Mouse (Mus musculus) heart, postnatal 36 days (tissue): ENCODE results near the gene Olfr1368. TPM values are rescaled to one million over a fixed set of nuclear protein-coding genes. Genes with fewer than 3 reads are reported as not detected.

Experiments used
- DNase-seq, 2 experiments: peaks; one replicate each; pipeline ENCODE4 v3.0.0; 2021 to 2022
- intact Hi-C: fragments of 180-260 bp; cut with DNase I; formaldehyde crosslinking; loops from one replicate; pipeline ENCODE4 v1.15.1; 2025
- total RNA-seq, 2 experiments: library from RNA; stranded (reverse); gene quantifications; 2 replicates each; pipeline ENCODE4 v1.2.3; 2021

Olfr1368 gene
- not detected for total RNA-seq

DNA sequence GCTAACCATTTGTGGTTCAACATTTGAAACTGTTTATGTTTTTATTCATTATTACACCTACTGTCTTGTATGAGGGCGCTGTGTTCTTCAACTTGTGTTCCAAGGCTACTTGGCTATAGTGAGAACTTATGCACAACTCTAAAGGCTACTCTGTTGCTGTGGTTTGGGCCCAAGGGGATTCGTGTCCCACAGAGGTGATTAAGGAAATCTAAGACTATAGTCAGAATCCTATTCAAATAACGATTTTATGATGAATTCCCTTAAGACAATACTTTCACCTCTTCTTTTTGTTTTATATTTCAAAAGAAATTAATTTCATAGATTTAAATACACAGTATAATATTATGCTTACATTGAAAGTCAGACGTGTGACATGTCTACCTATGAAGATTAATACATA is at the start of gene Olfr1368:
TSS of gene Olfr1368 (minus strand) at position 101 of the 400 bp plus-strand sequence.
- intact Hi-C loops: loop anchor here (10.0 kb wide), 1 partner anchor 111 kb away; no protein-coding TSS in a partner anchor

DNA sequence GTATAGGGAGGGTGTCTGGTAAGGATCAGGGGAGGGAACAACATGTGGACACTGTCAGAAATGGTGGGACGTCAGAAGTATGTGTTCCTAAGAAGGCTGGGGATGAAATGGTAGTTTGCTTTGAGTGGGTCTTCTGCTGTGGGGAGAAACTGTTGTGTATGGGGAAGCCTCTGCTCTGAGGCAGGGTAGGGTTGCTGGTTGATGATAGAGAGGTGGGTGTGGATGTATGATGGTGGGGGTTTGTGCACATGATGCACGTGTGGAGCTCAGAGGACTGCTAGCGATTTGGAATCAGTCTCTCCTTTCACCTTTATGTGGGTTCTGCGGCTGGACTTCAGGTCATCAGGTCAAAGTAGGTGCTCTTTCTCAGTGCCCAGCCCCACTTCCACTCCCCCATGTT is 39.9 kb upstream of the Olfr1368 start:
- no peak for DNase-seq
- intact Hi-C loops: no loop called here

More for the DNA sequence above, at the start of gene Olfr1368:
- no peak for DNase-seq

DNA sequence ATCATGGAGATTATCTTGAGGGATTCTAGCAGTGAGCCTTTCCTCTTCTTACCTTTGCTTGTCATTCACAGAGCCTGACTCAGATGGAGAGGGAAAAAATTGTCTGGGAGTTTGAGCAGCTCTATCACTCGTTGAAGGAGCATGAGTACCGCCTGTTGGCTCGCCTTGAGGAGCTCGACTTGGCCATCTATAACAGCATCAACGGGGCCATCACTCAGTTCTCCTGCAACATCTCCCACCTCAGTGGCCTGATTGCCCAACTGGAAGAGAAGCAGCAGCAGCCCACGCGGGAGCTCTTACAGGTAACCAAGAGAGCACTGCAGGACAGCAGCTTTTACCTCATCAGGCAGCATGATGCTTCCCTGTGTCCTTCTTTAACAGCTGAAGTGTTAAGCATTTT is 38.0 kb upstream of the Olfr1368 start:
- intact Hi-C loops: loop anchor here (5.0 kb wide), 1 partner anchor 144 kb away; no protein-coding TSS in a partner anchor
- no peak for DNase-seq

DNA sequence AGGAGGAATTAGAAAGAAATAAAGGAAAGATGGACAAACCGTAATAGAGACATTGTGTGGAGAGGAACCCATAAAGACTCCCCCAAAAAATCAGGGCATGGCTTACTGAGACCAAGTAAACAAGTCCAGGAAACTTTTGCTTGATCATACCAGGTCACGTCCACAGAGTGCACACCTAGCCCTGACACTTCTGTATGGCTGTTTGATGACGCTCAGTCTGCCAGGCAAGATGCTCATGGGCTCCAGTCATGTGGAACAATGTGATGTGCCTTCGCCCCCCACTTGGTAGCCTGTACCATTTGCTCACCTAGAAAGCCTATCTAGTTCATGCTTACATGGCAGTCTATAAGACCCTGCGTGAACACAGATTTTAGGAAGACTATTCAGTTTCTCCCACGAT is 37.4 kb upstream of the Olfr1368 start:
- intact Hi-C loops: loop anchor here (5.0 kb wide), 1 partner anchor 144 kb away; no protein-coding TSS in a partner anchor
- no peak for DNase-seq

DNA sequence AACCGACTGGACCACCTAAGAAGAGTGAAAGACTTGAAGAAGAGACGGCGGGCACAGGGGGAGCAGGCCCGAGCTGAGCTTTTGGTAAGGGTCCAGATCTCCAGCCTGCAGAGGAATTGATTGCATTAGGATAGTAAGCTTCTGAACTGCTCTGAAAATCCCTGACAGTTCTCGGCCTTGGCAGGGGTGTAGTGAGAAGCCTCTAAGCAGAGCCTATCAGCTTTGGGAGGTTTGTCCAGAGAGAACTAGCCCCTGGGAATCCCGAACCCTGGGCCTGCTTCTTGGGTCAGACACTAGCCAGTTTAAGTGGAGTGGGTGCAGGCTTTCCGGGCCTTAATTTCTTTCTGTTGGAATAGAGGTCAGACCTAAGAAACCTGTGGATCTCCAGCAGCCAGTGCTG is 36.3 kb upstream of the Olfr1368 start:
- no peak for DNase-seq
- intact Hi-C loops: loop anchor here (5.0 kb wide), 1 partner anchor 145 kb away; no protein-coding TSS in a partner anchor

DNA sequence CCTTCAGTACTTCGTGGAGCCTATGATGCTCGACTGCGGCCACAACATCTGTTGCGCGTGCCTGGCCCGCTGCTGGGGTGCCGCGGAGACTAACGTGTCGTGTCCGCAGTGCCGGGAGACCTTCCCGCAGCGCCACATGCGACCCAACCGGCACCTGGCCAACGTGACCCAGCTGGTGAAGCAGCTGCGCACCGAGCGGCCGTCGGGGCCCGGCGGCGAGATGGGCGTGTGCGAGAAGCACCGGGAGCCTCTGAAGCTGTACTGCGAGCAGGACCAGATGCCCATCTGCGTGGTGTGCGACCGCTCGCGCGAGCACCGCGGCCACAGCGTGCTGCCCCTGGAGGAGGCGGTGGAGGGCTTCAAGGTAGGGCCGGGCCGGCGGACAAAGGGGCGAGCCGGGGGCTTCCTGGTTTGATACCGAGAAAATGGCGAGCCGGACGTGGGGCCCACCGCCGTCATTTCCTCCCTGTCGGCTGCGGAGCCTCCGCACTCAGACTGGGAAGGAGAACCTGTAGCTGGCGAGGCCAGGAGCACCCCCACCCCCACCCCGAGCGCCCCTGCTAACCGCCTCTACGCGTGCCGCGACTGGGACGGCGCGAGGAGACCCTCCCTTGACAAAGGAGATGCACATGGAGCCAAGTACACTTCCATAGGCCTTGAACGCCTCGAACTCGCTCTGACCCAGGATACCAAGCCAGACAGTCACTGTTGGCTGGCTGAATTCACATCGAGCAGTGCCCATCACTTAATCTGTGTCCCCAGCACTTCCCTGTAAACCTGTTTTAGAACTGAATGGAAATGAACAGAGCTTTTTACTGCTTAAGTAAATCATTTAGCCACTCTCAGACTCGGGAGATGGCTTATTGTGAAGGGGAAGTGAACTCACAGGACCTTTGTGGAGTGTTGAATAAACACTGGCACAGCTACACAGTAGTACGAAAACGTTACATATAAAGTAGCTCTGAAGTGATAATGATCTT is 35.2 kb upstream of the Olfr1368 start:
- DNase-seq: peak; percentile 57 to 62
- intact Hi-C loops: loop anchor here (1.0 to 5.0 kb wide), 2 partner anchors 19 to 146 kb away; no protein-coding TSS in a partner anchor

DNA sequence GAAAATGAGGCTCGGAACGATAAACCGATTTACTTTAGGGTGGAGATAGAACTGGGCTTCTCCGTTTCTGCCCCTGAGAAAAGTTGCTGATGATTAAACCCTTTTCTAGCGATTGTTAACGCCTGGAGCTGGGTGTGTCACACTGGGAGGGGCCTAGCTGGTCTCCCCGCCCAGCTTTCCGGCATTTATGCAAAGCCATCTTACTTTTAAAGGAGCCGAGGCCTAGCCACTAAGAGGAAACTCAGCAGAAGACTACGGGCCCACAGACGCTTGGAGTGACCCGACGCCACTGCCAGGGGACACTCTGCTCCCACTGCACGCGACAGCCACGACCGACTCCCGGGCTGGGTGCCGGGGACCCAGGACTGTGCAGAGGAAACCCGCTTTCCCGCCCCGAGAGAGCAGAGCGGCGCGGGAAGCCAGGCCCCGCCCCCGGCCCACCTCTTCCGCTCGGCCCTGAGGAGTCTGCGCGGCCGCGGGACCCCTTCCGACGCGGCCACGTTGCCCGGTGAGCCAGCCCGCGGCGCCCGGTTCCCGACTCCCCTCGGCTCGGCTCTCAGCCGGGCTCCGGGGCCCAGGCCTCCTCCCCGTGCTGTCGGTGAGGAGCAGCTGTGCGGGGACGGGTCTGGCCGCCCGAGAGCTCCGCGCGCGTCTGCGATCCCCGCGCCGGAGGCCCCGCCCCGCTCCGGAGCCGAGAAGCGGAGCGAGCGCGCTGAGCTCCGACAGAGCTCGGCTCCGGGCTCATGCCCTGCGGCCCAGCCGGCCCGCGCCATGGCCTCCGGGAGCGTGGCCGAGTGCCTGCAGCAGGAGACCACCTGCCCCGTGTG is 34.3 kb upstream of the Olfr1368 start:
- intact Hi-C loops: loop anchor here (1.0 to 5.0 kb wide), 2 partner anchors 20 to 147 kb away; no protein-coding TSS in a partner anchor
- DNase-seq: peak; percentile 87 to 96

DNA sequence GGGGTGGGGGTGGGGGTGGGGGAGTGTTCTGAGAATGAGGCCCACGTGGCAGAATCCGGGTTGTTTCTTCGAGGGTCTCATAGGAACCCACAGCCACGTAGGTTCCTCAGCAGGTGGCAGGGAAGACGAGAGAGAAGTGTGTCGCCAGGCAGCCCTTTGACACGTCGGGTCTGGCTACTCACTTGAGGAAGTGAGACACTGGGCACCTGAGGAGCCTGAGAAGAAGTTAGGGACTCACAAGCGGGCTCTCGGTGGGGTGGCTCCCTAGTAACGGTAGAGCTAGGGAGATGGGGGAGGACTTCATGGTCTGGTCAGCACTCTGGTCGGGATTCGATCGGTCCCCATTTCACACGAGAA is 33.7 kb upstream of the Olfr1368 start, which contains the start of gene Trim27:
TSS of gene Trim27 (plus strand) at position 79 of the 357 bp plus-strand sequence.
- intact Hi-C loops: no loop called here
- DNase-seq: no peak

DNA sequence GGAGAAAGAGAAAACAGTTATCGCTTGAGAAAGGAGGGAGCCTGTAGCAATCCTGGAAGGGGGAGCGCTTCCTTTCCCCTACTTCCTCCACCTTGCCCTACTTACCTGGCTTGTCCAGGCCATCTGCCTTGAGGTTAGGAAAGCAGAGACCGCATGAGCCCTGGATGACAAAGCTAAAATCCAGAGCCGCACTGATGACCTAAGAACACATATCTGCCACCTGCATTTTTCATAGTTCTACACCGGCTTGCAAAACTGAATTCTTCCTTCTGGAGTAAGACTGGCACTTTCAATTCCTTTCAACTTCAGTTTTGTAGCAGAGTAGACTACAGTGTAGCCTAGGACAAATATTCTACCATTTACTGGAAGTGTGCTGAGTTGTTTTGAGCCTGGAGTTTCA is 32.7 kb upstream of the Olfr1368 start:
- DNase-seq: no peak
- intact Hi-C loops: no loop called here

DNA sequence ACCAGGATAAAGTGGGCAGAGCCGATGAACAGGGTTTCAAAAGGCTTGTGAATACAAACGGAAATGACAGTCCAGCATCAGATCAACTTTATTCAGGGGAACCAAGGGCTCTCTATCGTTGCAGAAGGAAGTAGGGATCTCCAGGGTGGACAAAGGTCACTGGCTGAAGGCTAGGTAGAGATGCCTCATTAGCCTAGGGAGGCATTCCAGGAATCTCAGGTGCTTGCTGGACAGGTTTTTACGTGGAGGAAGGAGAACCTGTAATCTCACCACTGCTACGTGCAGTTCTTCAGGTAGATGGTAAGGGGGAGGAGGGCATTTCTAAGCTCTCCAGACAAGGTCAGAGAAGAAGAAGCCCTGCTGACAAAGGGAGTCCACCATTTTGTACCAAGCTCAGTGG is 32.0 kb upstream of the Olfr1368 start:
- DNase-seq: no peak
- intact Hi-C loops: no loop called here

DNA sequence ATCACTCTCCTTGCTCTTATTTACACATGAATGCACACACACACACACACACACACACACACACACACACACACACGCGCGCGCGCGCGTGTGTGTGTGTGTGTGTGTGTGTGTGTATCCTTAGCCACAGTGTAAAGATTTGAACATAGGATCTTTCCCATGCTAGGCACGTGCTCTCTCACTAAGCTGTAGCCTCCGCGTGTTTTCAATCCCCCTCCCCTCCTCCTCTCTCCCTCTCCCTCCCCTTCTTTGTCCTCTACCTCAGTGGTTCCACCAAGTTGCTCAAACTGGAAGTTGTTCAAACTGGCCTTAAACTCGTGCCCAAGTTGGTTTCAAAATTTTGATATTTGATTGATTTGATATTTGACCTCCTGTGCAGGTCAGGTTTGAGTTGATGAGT is 31.1 kb upstream of the Olfr1368 start:
- DNase-seq: no peak
- intact Hi-C loops: no loop called here

DNA sequence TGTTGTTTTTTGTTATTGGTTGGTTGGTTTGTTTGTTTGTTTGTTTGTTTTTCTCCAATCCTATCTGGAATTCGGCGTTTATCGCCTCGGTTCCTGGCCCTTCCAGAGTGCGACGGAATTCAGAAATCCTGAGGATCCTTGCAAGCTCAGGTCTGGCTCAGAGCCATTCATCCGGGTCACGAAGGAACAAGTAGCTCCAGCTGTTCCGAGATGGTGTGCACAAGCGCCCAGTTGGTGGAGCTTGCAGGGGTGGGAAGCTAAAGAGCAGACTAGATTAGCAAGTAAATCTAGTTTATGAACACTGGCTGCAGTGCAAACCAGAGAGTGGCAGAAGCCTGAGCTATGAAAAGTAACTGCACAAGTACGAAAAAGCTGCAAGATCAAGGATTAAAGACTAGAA is 27.4 kb upstream of the Olfr1368 start:
- intact Hi-C loops: loop anchor here (5.0 kb wide), 1 partner anchor 104 kb away; no protein-coding TSS in a partner anchor
- DNase-seq: peak; percentile 85 to 90

DNA sequence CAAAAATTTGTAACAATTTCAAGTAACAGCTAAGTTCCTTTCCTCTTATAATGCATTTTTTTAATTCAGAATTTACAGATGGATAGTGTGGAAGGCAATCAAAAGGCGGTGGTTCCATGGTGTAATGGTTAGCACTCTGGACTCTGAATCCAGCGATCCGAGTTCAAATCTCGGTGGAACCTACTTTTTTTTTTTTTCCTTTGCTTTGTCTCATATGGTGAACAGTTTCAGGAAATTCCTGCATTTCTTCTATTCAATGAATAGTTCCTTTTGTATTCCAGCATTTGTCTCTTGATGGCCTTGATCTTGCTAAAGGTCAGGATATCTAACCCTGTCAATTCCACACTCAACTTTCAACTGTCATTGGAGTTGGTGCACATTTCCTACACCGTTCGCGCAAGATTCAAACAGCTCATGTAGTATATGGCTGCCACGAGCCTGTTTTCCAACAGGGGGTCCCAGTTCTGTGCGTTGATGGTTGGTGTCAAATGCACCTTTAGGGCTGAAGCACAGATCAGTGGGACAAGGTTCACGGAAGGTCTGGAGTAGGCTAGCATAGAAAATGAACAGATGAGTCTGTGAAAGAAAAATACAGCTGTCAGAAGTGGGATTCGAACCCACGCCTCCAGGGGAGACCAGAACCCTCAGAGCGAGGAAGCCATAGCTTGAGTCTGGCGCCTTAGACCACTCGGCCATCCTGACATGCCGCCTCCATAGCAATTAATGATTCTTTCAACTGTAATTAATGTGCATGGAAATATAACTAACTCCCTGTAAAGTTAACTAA is 26.8 kb upstream of the Olfr1368 start:
- intact Hi-C loops: loop anchor here (5.0 kb wide), 1 partner anchor 105 kb away; no protein-coding TSS in a partner anchor
- peak; percentile 69 to 78 for DNase-seq

DNA sequence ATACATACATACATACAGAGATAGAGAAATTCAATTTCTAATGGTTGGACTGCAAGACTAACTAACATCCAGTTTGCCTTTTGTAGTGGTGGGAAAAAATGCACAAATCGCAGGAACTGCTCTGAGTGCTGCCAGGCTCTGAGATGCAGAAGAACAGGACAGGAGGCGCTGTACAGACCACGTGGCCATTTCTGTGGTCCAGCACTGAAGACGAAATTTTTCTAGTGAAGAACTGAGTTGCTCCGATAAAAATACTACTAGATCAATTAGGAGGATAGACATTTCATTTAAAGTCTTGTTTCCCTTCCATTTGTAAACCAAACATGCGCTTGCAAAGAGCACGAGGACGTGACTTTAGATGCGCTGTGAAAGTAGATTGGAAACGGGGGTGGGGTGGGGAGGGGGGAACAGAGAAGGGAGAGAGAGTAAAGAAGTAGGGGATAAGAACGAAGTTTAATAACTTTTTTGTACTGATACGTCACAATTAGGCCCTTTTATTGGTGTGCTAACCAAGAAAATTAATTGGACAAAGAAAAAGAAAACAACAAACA is 26.0 kb upstream of the Olfr1368 start:
- no peak for DNase-seq
- intact Hi-C loops: loop anchor here (5.0 kb wide), 1 partner anchor 106 kb away; no protein-coding TSS in a partner anchor

DNA sequence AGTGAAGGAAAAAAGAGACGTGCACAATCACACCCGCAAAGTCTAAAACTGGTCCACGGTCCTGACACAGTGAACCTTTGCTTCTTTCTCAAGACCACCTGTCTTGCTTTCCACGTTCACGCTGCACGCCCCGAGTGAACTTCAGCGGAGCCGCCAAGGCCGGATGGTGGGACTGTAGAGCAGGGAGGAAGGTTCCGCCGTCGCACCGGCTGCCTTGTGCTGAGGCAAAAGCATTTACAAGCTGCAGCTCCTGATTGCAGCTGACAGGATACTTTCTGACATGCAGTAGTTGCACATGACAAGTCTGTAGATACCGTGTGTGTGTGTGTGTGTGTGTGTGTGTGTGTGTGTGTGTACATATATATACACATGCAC is 25.5 kb upstream of the Olfr1368 start:
- intact Hi-C loops: loop anchor here (5.0 kb wide), 1 partner anchor 106 kb away; no protein-coding TSS in a partner anchor
- DNase-seq: peak in 1 of 2 experiments; percentile 11

DNA sequence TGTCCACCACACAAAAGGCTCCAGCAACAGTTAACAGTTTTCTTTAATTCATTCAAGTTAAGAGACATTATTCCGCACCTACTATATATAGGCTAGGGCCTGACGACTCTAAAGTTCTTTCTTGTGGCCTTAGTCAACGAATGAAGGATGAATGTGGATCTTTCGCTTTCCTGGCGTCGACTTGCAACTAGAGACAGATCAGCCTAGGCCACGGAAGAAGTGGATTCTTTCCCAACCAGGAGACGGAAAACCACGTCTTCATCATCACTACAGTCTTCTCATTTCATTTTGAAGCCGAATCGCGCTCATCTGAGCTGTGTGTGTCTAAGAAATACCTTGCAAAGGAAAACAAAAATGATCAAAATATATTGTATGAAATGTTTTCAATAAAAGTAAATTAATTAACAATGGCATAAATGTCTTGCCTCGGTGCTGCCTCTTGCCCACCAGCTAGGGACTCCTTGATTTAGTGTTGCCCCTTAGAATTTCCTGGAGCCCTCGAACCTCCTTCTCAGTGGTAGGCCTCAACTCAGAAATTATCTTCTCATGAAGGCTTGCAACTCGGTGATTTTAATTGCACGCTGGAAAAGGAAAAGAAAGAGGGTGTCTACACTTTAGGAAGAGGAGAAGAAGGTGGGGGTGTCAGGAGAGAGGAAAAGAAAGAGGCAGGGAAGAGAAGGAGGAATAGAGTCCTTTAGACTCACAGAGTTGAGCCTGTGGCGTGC is 24.9 kb upstream of the Olfr1368 start:
- intact Hi-C loops: loop anchor here (5.0 kb wide), 1 partner anchor 107 kb away; no protein-coding TSS in a partner anchor

DNA sequence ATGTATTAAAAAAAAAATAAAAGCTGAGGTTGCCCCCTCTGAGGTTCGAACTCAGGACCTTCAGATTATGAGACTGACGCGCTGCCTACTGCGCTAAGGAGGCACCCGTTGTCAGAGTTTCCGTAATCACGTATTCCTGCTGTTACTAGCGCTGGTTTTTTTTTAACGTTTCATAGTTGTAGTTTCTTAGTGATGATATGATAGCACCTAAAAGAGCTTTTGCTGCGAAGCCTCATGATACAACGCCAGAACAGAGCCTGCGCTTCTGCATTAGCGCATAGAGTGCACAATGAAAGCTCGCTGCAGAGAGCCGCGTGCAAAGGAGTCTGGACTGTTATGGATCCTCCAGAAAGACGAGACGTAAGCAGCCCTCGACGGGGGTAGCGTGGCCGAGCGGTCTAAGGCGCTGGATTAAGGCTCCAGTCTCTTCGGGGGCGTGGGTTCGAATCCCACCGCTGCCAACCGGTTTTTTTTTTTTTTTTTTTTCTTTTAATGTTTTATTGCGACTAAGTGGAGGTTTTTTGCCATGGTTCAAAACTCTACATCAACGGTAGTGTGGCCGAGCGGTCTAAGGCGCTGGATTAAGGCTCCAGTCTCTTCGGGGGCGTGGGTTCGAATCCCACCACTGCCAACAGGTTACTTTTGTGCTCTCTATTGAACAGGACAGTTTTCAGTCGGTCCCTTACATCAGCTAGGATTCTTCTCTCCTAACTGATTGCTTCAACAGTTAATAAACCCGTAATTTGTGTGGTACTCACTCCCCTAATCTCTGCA is 24.2 kb upstream of the Olfr1368 start:
- intact Hi-C loops: loop anchor here (2.0 to 5.0 kb wide), 4 partner anchors 107 to 853 kb away; no protein-coding TSS in a partner anchor
- DNase-seq: peak; percentile 81 to 84

More for the DNA sequence above, 24.9 kb upstream of the Olfr1368 start:
- DNase-seq: no peak
